Mouse (Mus musculus): ENCODE results near the gene Slc27a1.

- no peak for TF ChIP-seq CTCF (IDR thresholded peaks at IDR 0.05)
- TF ChIP-seq EP300 (IDR thresholded peaks at IDR 0.05): no peak
These were observed 51.1 kb downstream of the Slc27a1 start for GRCm38 (mm10) chr8:71619786-71620185.
